Mouse (Mus musculus) spleen, postnatal 4 days (tissue): ENCODE results near the gene Cfap97d1.

ENCODE experiments used
- DNase-seq, 2 experiments: peaks; one replicate each; pipeline ENCODE4 v3.0.0; 2022; ENCODE audit warnings: low spot score in 2 of 2

Cfap97d1 gene

GRCm38 (mm10) chr11:102036336-102036735, 52.3 kb downstream of the Cfap97d1 start:
- DNase-seq, result no peak

- DNase-seq, result no peak
Observed at GRCm38 (mm10) chr11:102037789-102038188, 53.7 kb downstream of the Cfap97d1 start.

- no peak for DNase-seq
Observed at GRCm38 (mm10) chr11:102039487-102040137, 55.5 kb downstream of the Cfap97d1 start.

DNA sequence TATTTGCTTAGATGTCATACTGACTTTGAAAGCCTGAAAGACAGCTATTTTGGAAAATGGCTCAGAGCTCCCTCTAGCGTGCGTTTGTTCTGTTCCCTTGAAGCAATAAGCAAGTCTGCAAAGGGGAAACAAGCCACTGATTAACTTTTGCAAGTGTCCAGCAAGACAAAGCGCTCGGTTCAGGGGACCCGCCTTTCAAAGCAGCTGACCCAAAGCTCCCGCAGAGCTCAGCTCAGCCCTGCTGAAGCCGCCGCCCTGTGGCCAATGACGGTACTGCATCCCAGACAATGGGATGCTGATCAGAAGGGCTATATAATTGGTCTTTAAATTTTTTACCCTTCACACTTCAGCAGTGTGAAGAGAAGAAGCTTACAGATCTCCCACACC, 56.1 kb downstream of the Cfap97d1 start:
- DNase-seq, result peak; percentile 76 to 93

DNA sequence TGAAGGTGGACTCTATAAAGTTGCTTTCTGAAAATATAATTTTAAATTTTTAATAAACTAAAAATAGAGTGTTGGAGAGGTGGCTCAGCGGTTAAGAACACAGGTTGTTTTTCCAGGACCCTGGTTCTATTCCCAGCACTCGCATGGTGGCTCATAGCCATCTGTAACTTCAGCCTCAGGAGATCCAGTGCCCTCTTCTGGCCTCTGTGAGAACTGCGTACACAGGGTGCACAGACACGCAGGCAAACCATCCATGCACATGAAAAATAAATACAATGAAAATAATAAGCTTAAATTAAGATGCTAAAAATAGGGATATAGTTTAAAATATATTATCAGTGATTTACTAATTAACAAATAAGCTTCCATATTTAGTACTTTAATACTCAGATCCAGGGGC, 56.6 kb downstream of the Cfap97d1 start:
- DNase-seq, result no peak

DNA sequence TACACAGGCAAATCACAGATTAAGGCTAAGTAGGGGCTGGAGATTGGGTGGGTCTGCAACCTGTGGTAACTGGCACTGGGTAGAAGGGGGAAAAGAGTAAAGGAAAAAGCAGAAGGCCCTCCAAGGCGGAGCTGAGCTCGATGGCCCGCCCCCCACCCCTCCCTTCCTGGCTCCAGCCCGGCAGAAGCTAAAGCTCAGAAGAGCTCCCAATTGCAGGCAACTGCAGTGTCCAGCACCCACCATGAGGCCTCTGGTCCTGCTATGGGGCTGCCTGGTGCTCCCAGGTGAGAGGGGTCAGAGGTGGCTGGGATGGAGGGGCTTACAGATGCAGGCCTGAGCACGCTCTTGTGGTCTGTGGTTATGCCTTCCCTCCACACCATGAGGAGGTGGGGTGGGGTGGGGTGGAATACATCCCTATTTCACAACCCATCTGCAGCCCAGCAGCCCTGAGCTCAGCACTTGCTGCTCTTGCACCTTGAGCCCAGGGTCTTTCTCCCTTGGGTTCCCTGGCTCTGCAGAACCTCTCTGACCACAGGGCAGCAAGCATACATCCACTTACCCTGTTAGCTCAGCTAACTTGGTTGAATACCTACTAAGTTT, 57.4 kb downstream of the Cfap97d1 start, which contains the start of gene Cd300lg:
Gene Cd300lg, plus strand, starts transcription at position 160 of the 600 bp plus-strand sequence.
- DNase-seq, result no peak
